Mouse (Mus musculus) monocyte, adult 2 months (primary cell): ENCODE data around the gene Slc25a43.

Source experiments
- DNase-seq, 2 experiments: peaks; one replicate each; pipeline ENCODE4 v3.0.0; 2022; ENCODE audit warnings: low spot score in 2 of 2, low read depth in 1 of 2

Gene Slc25a43

GRCm38 (mm10) chrX:36823932-36824711 lies 80.7 kb downstream of the Slc25a43 start:
- no peak for DNase-seq

GRCm38 (mm10) chrX:36825032-36825431 lies 81.6 kb downstream of the Slc25a43 start:
- no peak for DNase-seq
